Mouse (Mus musculus) CH12.LX (cell line): ENCODE measurements around the gene Tiam1.

Source experiments
- BHLHE40 ChIP-seq: IDR thresholded peaks from 2 replicates; pipeline ENCODE4 v1.6.1; 2011; ENCODE audit warnings: mild to moderate bottlenecking, low read depth, low read length, improper control_type of control experiment
- CHD2 ChIP-seq: IDR thresholded peaks from 2 replicates; pipeline ENCODE4 v1.6.1; 2011; ENCODE audit warnings: low read length, improper control_type of control experiment
- CTCF ChIP-seq, 2 experiments: IDR thresholded peaks in 1 of 2; conservative IDR thresholded peaks in 1 of 2; 2 replicates each; pipeline ENCODE4 v1.5.1; 2011 to 2012; ENCODE audit warnings: low read depth in 2 of 2, low read length in 2 of 2, improper control_type of control experiment in 1 of 2, inconsistent platforms in 1 of 2, mild to moderate bottlenecking in 1 of 2, moderate library complexity in 1 of 2
- EP300 ChIP-seq: IDR thresholded peaks from 2 replicates; pipeline ENCODE4 v1.6.1; 2011; ENCODE audit warnings: low read length, improper control_type of control experiment
- GABPA ChIP-seq: IDR thresholded peaks from 2 replicates; pipeline ENCODE4 v1.6.1; 2012; ENCODE audit warnings: low read depth, low read length, improper control_type of control experiment, inconsistent platforms; ENCODE audit not compliant: insufficient replicate concordance
- HCFC1 ChIP-seq: IDR thresholded peaks from 2 replicates; pipeline ENCODE4 v1.6.1; 2012; ENCODE audit warnings: low read depth, mild to moderate bottlenecking, inconsistent platforms, low read length, improper control_type of control experiment
- MAX ChIP-seq: IDR thresholded peaks from 2 replicates; pipeline ENCODE4 v1.6.1; 2011; ENCODE audit warnings: low read length, improper control_type of control experiment
- POLR2A ChIP-seq: IDR thresholded peaks from 2 replicates; pipeline ENCODE4 v1.6.1; 2011; ENCODE audit warnings: low read depth, mild to moderate bottlenecking, improper control_type of control experiment, low read length
- POLR2AphosphoS2 ChIP-seq: IDR thresholded peaks from 2 replicates; pipeline ENCODE4 v1.6.1; 2011; ENCODE audit warnings: low read depth, low read length, improper control_type of control experiment
- TCF12 ChIP-seq: IDR thresholded peaks from 2 replicates; pipeline ENCODE4 v1.6.1; 2014; ENCODE audit warnings: low read depth, mild to moderate bottlenecking, inconsistent platforms, low read length, improper control_type of control experiment
- USF1 ChIP-seq: IDR thresholded peaks from 2 replicates; pipeline ENCODE4 v1.6.1; 2014; ENCODE audit warnings: low read depth, mild to moderate bottlenecking, inconsistent platforms, low read length, improper control_type of control experiment
- ZC3H11A ChIP-seq: IDR thresholded peaks from 2 replicates; pipeline ENCODE4 v1.6.1; 2012; ENCODE audit warnings: low read depth, mild to moderate bottlenecking, inconsistent platforms, low read length, improper control_type of control experiment
- ZNF384 ChIP-seq: IDR thresholded peaks from 2 replicates; pipeline ENCODE4 v1.6.1; 2012; ENCODE audit warnings: low read depth, low read length, improper control_type of control experiment, inconsistent platforms

- TF ChIP-seq CTCF (conservative IDR thresholded peaks at IDR 0.05 in 1 of 2, IDR thresholded peaks at IDR 0.05 in 1 of 2; ENCODE audit: low read depth in 2 of 2, low read length in 2 of 2) (no peak), EP300 (no peak), CHD2 (no peak), ZNF384 (no peak), MAX (no peak), TCF12 (no peak), POLR2AphosphoS2 (no peak), USF1 (no peak), HCFC1 (no peak), POLR2A (no peak), GABPA (no peak), ZC3H11A (no peak), BHLHE40 (no peak)
Observed at GRCm38 (mm10) chr16:90052905-90053519, 90.6 kb downstream of the Tiam1 start.
